Mouse (Mus musculus) ES-Bruce4 (cell line): ENCODE results near the gene Bcl10.

Source experiments
- CTCF ChIP-seq: IDR thresholded peaks from one replicate; pipeline ENCODE4 v1.8.1; 2011; ENCODE audit warnings: low read depth, low read length
- EP300 ChIP-seq: IDR thresholded peaks from 2 replicates; pipeline ENCODE4 v1.6.1; 2011; ENCODE audit warnings: low read depth, low read length; ENCODE audit not compliant: insufficient read depth
- POLR2A ChIP-seq: IDR thresholded peaks from one replicate; pipeline ENCODE4 v1.8.1; 2011; ENCODE audit warnings: low read length; ENCODE audit not compliant: insufficient read depth

GRCm38 (mm10) chr3:145947539-145948204, 25.1 kb downstream of the Bcl10 start:
- TF ChIP-seq CTCF (no peak), POLR2A (no peak), EP300 (no peak)
